Comparison of ENCODE assay signal across 30 mouse cellular contexts in the genomic region with DNA sequence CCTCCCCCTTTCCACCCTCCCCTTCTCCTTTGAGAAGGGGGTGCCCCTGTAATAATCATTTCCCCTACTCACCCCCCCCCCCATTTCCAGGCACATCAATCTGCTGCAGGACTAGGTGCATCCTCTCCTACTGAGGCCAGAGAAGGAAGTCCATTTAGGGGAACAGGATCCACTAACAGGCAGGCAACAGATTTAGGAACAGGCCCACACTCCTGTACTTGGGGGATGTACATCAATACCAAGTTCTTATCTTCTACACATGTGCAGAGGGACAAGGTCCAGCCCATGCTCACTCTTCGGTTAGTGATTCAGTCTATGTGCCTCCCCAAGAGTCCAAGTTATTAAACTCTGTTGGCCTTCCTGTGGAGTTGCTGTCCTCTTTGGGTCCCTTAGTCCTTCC. TPM values are rescaled to one million over a fixed set of nuclear protein-coding genes. Genes with fewer than 3 reads are reported as not detected.
"Had no signal": no experiment of that assay in that cellular context is flagged by ENCODE, and none has a peak within 500 bp of the region (broad histone marks: within the 10 kb centered on the region; RNA-seq: fewer than 3 reads in every experiment).

No protein-coding gene starts in this region.

- H3K36me3 ChIP-seq: kidney, embryonic 15.5 days; lung, embryonic 15.5 days; midbrain, embryonic 10.5 days had no signal

- H3K9ac ChIP-seq: kidney, embryonic 15.5 days; liver, embryonic 14.5 days; lung, embryonic 15.5 days had no signal

- H3K9me3 ChIP-seq: kidney, embryonic 15.5 days; lung, embryonic 15.5 days; megakaryocyte, embryonic 14.5 days; midbrain, embryonic 10.5 days had no signal

- H3K4me2 ChIP-seq: kidney, embryonic 15.5 days; lung, embryonic 15.5 days had no signal

- H3K27me3 ChIP-seq: kidney, embryonic 15.5 days; lung, embryonic 15.5 days; megakaryocyte, embryonic 14.5 days had no signal

- H3K4me3 ChIP-seq: kidney, embryonic 15.5 days; lung, embryonic 15.5 days; megakaryocyte, embryonic 14.5 days; midbrain, embryonic 10.5 days had no signal

- H3K4me1 ChIP-seq: lung, embryonic 15.5 days; midbrain, embryonic 10.5 days had no signal

- ATAC-seq: intestine, embryonic 16.5 days had no signal

- DNase-seq: kidney, adult 18-20 months; kidney, postnatal 10 days; kidney, postnatal 36 days; lung, adult 18-20 months; lung, postnatal 10 days; lung, postnatal 36 days; midbrain, embryonic 14.5 days; thymus, adult 2 months; thymus, postnatal 14 days; thymus, postnatal 4 days had no signal

- H3K27ac ChIP-seq: kidney, embryonic 15.5 days; liver, embryonic 14.5 days; lung, embryonic 15.5 days; midbrain, embryonic 10.5 days; stomach, postnatal 0 days had no signal

RNA-seq across cellular contexts. Expression of a gene that starts 5.0 kb away (rescaled TPM):
- total RNA-seq: left cerebral cortex, adult 18-20 months; left cerebral cortex, postnatal 25 days; liver, adult 2 months; midbrain, postnatal 0 days had no signal
- polyA plus RNA-seq: intestine, embryonic 16.5 days; kidney, embryonic 15.5 days; limb, embryonic 11.5 days; limb, embryonic 14.5 days; liver, adult 2 months; liver, embryonic 14.5 days; lung, embryonic 15.5 days; midbrain, embryonic 10.5 days; midbrain, embryonic 14.5 days; midbrain, postnatal 0 days; neural tube, embryonic 11.5 days; neural tube, embryonic 14.5 days; small intestine, adult 2 months; spleen, adult 2 months; stomach, embryonic 14.5 days; thymus, adult 2 months had no signal

RNA-seq across cellular contexts. Expression of a gene that starts 10.5 kb away (rescaled TPM):
- polyA plus RNA-seq: liver, embryonic 14.5 days; midbrain, embryonic 10.5 days; midbrain, embryonic 14.5 days had no signal

RNA-seq across cellular contexts. Expression of a gene that starts 33.4 kb away (rescaled TPM):
- total RNA-seq: left cerebral cortex, adult 18-20 months had no signal
- polyA plus RNA-seq: neural tube, embryonic 14.5 days had no signal

RNA-seq across cellular contexts. Expression of a gene that starts 41.9 kb away (rescaled TPM):
- total RNA-seq: layer of hippocampus, adult 18-20 months; layer of hippocampus, postnatal 25 days; left cerebral cortex, adult 18-20 months; left cerebral cortex, postnatal 25 days; liver, adult 2 months; midbrain, postnatal 0 days had no signal
- polyA plus RNA-seq: intestine, embryonic 16.5 days; kidney, embryonic 15.5 days; limb, embryonic 11.5 days; limb, embryonic 14.5 days; liver, adult 2 months; liver, embryonic 14.5 days; lung, embryonic 15.5 days; midbrain, embryonic 10.5 days; midbrain, embryonic 14.5 days; midbrain, postnatal 0 days; neural tube, embryonic 11.5 days; neural tube, embryonic 14.5 days; small intestine, adult 2 months; stomach, embryonic 14.5 days had no signal

RNA-seq across cellular contexts. Expression of a gene that starts 42.8 kb away (rescaled TPM):
- total RNA-seq: layer of hippocampus, adult 18-20 months; layer of hippocampus, postnatal 25 days; left cerebral cortex, adult 18-20 months; left cerebral cortex, postnatal 25 days; liver, adult 2 months; midbrain, postnatal 0 days had no signal
- polyA plus RNA-seq: intestine, embryonic 16.5 days; limb, embryonic 11.5 days; liver, adult 2 months; liver, embryonic 14.5 days; lung, embryonic 15.5 days; midbrain, embryonic 14.5 days; neural tube, embryonic 11.5 days; neural tube, embryonic 14.5 days; small intestine, adult 2 months; spleen, adult 2 months; stomach, embryonic 14.5 days; stomach, postnatal 0 days; thymus, adult 2 months had no signal
